Mouse (Mus musculus) ovary, adult 2 months (tissue): Measurements from ENCODE around the gene Msantd2. TPM values are rescaled to one million over a fixed set of nuclear protein-coding genes. Genes with fewer than 3 reads are reported as not detected.

Experiments used
- polyA plus RNA-seq: library from polyadenylated mRNA; depleted of rRNA; stranded (reverse); fragments of >200 nt; gene quantifications from 2 replicates; pipeline ENCODE4 v1.2.3, GENCODE M21; 2012; rRNA removed

The Msantd2 gene
- polyA plus RNA-seq = 37.7 and 63.0 TPM in 2 replicates

DNA sequence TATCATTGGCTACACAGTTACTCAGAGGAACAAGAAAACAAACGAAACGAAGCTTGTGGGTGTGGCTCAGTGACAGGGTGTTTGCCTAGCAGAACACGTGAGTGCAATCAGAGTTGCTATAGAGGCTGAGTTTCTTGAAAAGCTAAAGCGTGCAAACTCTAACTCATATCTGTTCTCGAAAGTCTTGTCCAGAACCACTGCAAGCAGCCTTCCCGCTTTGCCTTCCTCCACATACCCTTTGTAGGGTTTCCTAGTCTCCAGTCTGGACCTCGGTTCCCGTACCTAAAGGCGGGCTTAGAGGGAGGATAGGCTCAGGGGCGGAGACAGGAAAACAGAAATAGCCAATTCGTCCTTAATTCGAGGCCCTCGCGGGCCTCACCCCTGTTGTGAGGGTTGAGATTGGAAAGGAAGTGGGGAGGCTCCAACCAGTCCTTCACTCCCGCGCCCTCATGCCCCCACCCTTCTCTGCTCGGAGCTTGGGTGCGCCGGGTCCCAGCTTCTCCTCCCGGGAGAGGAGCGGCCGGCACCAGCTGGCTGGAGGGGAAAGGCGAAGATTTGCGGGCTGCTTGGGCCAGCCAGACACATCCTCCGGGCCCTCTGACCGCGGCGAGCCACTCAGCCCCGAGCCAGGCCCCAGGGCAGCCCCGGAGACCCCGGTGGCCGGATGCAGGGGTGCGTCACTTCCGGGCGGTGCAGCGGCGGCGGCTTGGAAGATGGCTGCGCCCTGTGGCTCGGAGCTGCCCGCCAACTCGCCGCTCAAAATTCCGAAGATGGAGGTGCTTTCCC, at the start of gene Msantd2:
Gene Msantd2 (plus strand): TSS at position 709 of the 786 bp plus-strand sequence.

DNA sequence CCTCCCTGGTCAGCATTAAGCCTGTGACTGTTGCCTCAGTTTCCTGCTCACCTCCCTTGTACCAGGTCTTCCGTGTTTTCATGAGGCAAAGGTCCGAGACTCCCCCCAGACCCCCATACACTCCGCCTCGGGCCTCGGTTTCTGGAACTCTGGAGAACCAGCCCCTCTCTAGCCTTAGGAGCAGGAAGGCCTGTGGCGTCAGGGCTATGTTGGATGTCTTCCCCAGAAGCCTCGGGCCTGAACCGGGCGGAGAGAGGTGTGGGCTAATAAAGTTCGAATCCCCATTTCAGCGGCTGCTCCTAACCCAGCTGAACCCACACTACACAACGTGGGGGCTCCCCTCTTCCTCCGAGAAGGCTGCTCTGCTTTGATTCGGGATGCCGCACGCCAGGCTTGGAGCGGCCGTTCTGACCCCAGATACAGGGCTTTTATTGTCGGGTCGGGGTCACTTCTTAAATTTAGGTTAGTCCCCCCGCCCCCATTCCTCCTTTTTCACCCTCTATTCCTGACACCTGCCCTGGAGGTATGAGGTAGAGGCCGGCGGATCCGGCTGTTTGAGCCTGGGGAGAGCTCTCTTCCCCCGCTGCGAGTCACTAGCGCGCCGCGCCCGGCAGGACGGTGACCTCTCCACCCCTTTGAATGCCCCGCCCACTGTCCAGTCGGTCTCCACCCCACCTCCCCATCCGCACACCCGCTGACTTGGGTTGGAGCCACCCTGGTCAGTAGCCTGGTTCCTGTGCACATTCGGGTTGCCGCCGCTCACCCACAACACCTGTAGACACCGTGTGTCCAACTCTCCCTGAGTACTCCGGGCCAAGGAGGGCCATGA, 38.5 kb downstream of the Msantd2 start, which contains the start of gene Esam:
Gene Esam (plus strand): TSS at position 683 of the 829 bp plus-strand sequence.

DNA sequence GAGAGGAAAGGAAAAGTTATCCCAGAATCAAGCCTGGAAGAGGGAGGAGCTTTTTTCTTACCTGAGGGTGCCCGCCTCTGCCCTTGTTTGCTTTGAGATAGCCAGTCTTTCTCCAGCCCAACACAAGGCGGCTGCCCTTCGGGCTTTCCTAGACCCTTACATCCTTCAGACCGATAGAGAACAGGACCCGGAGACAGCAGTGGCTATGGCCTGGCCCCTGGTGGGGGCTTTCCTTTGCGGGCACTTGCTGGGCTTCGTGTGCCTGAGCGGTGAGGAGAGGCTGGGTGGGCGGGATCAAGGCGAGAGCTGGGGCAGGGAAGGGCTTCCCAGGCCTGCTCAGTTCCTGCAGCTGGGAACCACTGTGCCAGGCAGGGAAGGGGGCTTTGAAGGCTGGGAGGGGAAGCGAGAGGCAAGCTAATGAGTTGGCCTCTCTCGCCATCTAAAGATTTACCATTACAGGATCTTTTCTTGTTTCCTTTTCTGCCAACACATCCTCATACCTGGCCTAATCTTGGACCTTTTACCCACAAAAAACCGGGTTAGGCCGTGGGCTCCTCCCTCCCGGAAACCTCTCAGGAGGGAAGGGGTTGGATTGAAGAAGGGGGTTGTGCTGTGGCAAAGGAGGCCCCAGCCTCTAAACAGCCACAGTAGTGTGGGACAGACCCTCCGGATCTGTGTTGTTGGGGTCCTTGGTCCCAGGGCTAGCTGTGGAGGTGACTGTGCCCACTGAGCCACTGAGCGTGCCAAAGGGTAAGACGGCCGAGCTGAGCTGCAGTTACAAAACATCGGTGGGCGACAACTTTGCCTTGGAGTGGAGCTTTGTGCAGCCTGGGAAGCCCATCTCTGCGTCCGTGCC, 50.3 kb downstream of the Msantd2 start, which contains the start of gene Vsig2:
Gene Vsig2 (plus strand): TSS at position 86 of the 856 bp plus-strand sequence.

DNA sequence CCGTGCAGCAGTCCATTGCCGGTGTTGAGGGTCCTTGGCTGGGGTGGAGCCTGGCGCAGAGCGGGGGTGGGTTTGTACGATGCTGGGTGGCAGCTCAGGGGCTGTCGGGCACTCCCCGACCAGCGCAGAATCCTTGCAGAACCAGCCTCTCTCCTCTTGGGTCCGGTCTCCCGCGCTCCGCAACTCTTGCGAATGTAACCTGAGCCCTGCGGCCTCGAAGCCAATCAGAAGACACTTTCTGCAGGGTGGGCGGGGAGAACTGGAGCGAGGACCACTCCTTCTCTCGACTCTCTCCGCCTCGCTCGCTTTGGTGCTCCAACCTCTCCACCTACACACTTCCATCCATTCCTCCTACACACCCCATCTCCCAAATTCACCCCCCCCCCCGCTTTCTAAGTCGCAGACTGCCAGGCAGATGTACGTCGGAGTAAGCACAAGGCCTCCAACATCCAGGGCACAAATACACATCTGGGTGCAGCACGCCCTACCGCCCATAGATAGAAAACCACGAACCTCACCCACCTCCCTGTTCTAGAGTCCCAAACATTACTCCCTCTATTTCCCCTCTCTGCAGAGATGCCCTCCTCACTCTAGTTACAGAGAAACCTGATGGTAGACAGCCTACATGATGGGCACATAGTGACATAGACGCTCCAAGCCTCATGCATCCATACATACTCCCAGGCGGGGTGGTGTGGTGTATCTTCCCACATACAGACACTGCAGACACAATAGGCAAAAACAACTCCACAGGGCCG, 63.6 kb downstream of the Msantd2 start, which contains the start of gene Nrgn:
Gene Nrgn (minus strand): TSS at position 369 of the 758 bp plus-strand sequence.

DNA sequence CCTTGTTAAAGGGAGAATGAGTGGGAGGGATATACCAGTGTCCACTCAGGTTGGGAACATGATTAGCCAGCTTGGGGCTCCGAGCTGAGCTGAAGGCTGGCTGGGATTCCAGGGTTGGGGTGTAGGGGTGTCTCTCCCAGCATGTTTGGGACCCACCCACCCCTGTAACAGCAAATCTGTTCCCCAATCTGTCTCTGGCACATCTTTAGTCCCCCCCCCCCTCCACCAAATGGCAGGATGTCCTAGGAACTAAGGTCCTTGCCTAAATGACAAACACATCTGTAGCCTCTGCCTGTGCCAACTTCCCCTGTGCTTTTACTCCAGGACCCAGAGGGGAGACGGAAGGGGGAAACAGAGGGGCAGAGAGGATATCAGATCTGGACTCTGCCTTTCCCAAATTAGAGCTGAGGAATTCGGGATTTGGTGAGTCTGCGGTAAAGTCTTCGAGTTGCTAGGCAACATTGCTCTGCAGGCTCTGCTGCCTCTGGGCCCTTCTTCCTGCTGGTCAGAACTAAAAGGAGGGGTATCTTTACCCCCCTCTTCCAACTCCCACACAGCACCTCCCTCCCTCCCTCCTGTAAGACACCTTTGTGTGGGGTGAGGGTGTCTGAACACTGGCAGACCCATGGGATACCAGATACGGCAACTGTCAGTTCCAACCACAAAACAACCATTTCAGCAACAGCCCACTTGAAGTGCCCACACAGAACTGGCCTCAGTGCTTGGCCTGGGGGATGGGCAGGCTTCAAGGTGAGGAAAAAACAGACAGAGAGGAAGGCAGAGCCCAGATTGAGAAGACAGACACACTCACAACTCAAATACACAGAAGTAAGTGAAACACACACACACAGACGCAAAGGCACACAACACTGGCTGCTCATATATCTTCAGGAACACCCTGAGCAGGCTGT, 66.0 kb downstream of the Msantd2 start, which contains the start of gene Siae:
Gene Siae (plus strand): TSS at position 861 of the 911 bp plus-strand sequence.

Other genes starting within 250 kb of the Msantd2 start
- gene Slc37a2, start 233.6 kb upstream of the Msantd2 start, polyA plus RNA-seq = 11.5 and 11.8 TPM in 2 replicates
- gene Ccdc15, start 140.9 kb upstream of the Msantd2 start, polyA plus RNA-seq = 2.8 and 3.0 TPM in 2 replicates
- 1.5 and 1.7 TPM in 2 replicates for gene Hepacam, start 122.0 kb upstream of the Msantd2 start, polyA plus RNA-seq
- 25.9 and 28.8 TPM in 2 replicates for gene Robo4, start 87.4 kb upstream of the Msantd2 start, polyA plus RNA-seq
- gene Robo3, start 56.1 kb upstream of the Msantd2 start, polyA plus RNA-seq = 1.1 and 2.7 TPM in 2 replicates
- 52.3 and 56.8 TPM in 2 replicates for gene Esam, start 38.8 kb downstream of the Msantd2 start, polyA plus RNA-seq
- gene Vsig2, start 49.9 kb downstream of the Msantd2 start, polyA plus RNA-seq = 7.2 and 10.3 TPM in 2 replicates
- 9.3 and 12.9 TPM in 2 replicates for gene Nrgn, start 63.6 kb downstream of the Msantd2 start, polyA plus RNA-seq
- gene Siae, start 66.4 kb downstream of the Msantd2 start, polyA plus RNA-seq = 7.4 and 10.4 TPM in 2 replicates
- 1.5 and 1.6 TPM in 2 replicates for gene Spa17, start 124.4 kb downstream of the Msantd2 start, polyA plus RNA-seq
- 45.1 and 55.5 TPM in 2 replicates for gene Tbrg1, start 168.0 kb downstream of the Msantd2 start, polyA plus RNA-seq
- gene Panx3, start 179.9 kb downstream of the Msantd2 start, polyA plus RNA-seq = 0.13 and 0.24 TPM in 2 replicates
- not detected in 2 replicates for gene Olfr160, start 226.9 kb downstream of the Msantd2 start, polyA plus RNA-seq